Mouse (Mus musculus): ENCODE data around the gene Exosc10. TPM values are rescaled to one million over a fixed set of nuclear protein-coding genes. Genes with fewer than 3 reads are reported as not detected.

Exosc10 gene
- 10 to 100 TPM; 41.0 to 44.8 TPM for total RNA-seq (2023)

GRCm38 (mm10) chr4:148558297-148559000 lies at the start of gene Exosc10:
Gene Exosc10 (plus strand): TSS chr4:148558429.

GRCm38 (mm10) chr4:148591171-148591630 lies 33.0 kb downstream of the Exosc10 start, which contains the start of gene Srm:
Gene Srm (plus strand): TSS chr4:148591503.

GRCm38 (mm10) chr4:148602357-148603120 lies 44.3 kb downstream of the Exosc10 start, which contains the start of gene Masp2:
Gene Masp2 (plus strand): TSS chr4:148602554.

GRCm38 (mm10) chr4:148626623-148627185 lies 68.5 kb downstream of the Exosc10 start, which contains the start of gene Tardbp:
Gene Tardbp (minus strand): TSS chr4:148627019.

Other genes starting within 250 kb of the Exosc10 start
- 1 to 10 TPM; 4.5 to 5.1 TPM for gene Ubiad1, start 113.7 kb upstream of the Exosc10 start, total RNA-seq (2023)
- gene Mtor, start 109.8 kb upstream of the Exosc10 start, total RNA-seq (2023) = 10 to 100 TPM; 21.1 to 31.2 TPM
- gene Angptl7, start 58.0 kb upstream of the Exosc10 start, total RNA-seq (2023) = not detected
- gene Srm, start 33.1 kb downstream of the Exosc10 start, total RNA-seq (2023) = 10 to 100 TPM; 18.3 TPM
- not detected for gene Masp2, start 44.1 kb downstream of the Exosc10 start, total RNA-seq (2023)
- gene Tardbp, start 68.6 kb downstream of the Exosc10 start, total RNA-seq (2023) = 100 to 1,000 TPM; 166 to 184 TPM
- gene Gm572, start 84.9 kb downstream of the Exosc10 start, total RNA-seq (2023) = not detected
- 10 to 100 TPM; 12.9 to 16.7 TPM for gene Casz1, start 246.0 kb downstream of the Exosc10 start, total RNA-seq (2023)